Mouse (Mus musculus): ENCODE data around the gene Angel2. TPM values are rescaled to one million over a fixed set of nuclear protein-coding genes. Genes with fewer than 3 reads are reported as not detected.

The Angel2 gene
- polyA plus RNA-seq, 1 experiment from 2014 or later: 66.7 TPM

DNA sequence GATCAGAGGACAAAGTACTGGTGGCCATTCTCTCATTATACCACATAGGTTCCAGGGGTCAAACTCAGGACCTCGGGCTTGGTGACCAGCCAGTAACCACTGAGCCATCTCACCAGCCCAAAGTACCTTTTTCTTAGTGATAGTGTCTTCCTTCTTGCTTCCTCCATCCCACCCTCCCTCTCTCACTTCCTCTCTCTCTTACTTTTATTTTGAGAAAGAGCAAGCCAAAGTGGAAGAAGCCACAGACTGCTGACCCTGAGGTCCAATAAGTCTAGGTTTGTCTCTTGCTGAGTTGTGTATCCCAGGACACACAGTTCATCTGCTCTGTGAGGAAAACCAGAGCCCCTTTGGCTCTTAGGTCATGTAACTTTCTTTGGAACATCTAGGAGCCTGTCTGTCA is 55.6 kb downstream of the Angel2 start:
- Histone ChIP-seq H3K4me1 (ENCODE audit: control insufficient read depth, insufficient read depth, low read length) (peaks cover 7% of the 10 kb centered on the region; the same call in 1 of the 2 replicates), H3K9me3 (ENCODE audit: control insufficient read depth, low read length) (no peaks in the 10 kb centered on the region), H3K27ac (ENCODE audit: low read depth, low read length) (no peak overlapping the region), H3K4me2 (ENCODE audit: low read depth) (no peak overlapping the region), H3K27me3 (ENCODE audit: control insufficient read depth, insufficient read depth, low read length) (no peaks in the 10 kb centered on the region), H3K4me3 (ENCODE audit: low read depth, low read length) (no peak overlapping the region), H3K9ac (ENCODE audit: low read length) (no peak overlapping the region), H3K36me3 (ENCODE audit: control insufficient read depth, insufficient read depth, low read length) (no peaks in the 10 kb centered on the region)
- no peak for ATAC-seq (ENCODE audit: insufficient read depth, low FRiP score, low TSS enrichment)
- DNase-seq (ENCODE audit: low spot score): no peak
- WGBS: 95% methylated on average over 1 of the region's 1 CpGs

DNA sequence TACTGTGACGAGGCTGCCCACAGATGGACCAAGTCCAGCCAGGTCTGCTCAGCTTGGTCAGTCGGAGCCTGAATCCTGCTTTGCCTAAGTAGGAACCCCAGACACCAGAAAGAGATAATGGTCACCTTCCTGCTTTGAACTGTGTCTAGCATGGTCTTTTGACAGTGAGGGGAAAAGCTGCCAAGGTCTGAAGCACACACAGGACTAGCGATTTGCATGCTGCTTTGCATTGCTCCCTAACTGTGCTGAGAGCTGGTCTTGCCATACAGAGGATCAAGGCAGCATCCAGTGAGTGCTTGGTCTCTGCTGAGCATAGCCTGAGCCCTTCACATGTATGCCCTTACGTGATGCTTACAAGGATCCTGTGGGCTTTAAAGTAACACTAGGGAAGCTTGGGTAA is 56.5 kb downstream of the Angel2 start:
- Histone ChIP-seq H3K27ac (ENCODE audit: low read depth, low read length) (no peak overlapping the region), H3K9me3 (ENCODE audit: control insufficient read depth, low read length) (no peaks in the 10 kb centered on the region), H3K4me3 (ENCODE audit: low read depth, low read length) (no peak overlapping the region), H3K27me3 (ENCODE audit: control insufficient read depth, insufficient read depth, low read length) (no peaks in the 10 kb centered on the region), H3K9ac (ENCODE audit: low read length) (no peak overlapping the region), H3K4me1 (ENCODE audit: control insufficient read depth, insufficient read depth, low read length) (peaks cover 7% of the 10 kb centered on the region; the same call in 1 of the 2 replicates), H3K4me2 (ENCODE audit: low read depth) (no peak overlapping the region), H3K36me3 (ENCODE audit: control insufficient read depth, insufficient read depth, low read length) (no peaks in the 10 kb centered on the region)
- DNase-seq (ENCODE audit: low spot score) (no peak), ATAC-seq (ENCODE audit: insufficient read depth, low FRiP score, low TSS enrichment) (no peak)
- 80% methylated on average over 4 of the region's 4 CpGs for WGBS

DNA sequence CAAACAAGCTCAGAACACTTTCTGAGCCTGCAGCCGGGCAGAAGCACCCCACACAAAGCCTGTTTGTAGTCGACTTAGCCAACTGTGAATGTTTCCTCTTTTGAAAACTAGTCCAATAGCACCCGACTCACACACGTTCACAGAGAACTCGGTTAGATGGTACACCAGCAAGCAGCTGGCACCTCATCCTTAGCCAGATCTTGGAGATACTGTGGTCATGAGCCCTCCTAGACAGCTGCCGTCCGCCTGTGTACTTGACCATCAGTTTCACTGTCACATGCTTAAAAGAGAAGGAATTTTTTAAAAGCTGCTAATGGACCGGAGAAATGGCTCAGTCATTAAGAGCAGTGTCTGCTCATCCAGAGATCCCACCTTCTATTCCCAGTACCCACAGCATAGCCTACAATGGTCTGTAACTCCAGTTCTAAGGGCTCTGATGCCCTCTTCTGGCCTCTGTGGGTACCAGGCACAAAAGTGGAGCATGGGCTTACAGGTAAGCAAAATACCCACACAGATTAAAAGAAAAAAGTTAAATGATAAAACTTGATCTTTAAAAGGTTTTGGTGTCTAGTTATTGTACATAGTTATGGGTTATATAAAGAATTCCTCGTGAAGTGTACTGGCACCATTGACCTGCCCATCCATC is 64.6 kb downstream of the Angel2 start:
- H3K4me2 ChIP-seq (ENCODE audit: low read depth): no peak overlapping the region
- H3K27me3 ChIP-seq (ENCODE audit: control insufficient read depth, insufficient read depth, low read length): no peaks in the 10 kb centered on the region
- H3K27ac ChIP-seq (ENCODE audit: low read depth, low read length): no peak overlapping the region
- H3K9me3 ChIP-seq (ENCODE audit: control insufficient read depth, low read length): no peaks in the 10 kb centered on the region
- no peak overlapping the region for H3K4me3 ChIP-seq (ENCODE audit: low read depth, low read length)
- H3K4me1 ChIP-seq (ENCODE audit: control insufficient read depth, insufficient read depth, low read length): no peaks in the 10 kb centered on the region
- WGBS: 86% methylated on average over 9 of the region's 9 CpGs
- DNase-seq (ENCODE audit: low spot score) (no peak), ATAC-seq (ENCODE audit: insufficient read depth, low FRiP score, low TSS enrichment) (no peak)
- no peak overlapping the region for H3K9ac ChIP-seq (ENCODE audit: low read length)
- no peaks in the 10 kb centered on the region for H3K36me3 ChIP-seq (ENCODE audit: control insufficient read depth, insufficient read depth, low read length)

DNA sequence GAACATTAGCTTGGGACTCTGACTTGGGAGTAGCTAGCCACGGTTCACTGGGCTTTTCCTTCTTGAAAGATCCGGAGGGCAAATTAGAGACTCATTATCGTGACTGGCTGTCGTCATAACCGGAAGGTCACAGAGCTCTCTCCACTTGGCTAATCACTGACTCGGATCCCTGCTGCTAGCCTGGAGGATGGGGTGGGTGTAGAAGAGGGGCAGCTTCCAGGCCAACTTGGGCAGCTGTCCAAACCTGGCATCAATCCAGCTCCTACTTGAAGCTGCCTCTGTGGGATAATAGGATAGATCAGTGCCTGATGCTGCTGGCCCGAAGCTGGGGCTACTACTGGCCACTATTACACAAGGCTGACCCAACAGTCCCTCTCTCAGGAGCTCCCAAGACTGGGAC is 70.6 kb downstream of the Angel2 start:
- H3K4me1 ChIP-seq (ENCODE audit: control insufficient read depth, insufficient read depth, low read length): no peaks in the 10 kb centered on the region
- no peak overlapping the region for H3K27ac ChIP-seq (ENCODE audit: low read depth, low read length)
- no peak overlapping the region for H3K9ac ChIP-seq (ENCODE audit: low read length)
- DNase-seq (ENCODE audit: low spot score): no peak
- H3K4me3 ChIP-seq (ENCODE audit: low read depth, low read length): no peak overlapping the region
- no peaks in the 10 kb centered on the region for H3K36me3 ChIP-seq (ENCODE audit: control insufficient read depth, insufficient read depth, low read length)
- no peaks in the 10 kb centered on the region for H3K9me3 ChIP-seq (ENCODE audit: control insufficient read depth, low read length)
- WGBS: 69% methylated on average over 7 of the region's 7 CpGs
- H3K27me3 ChIP-seq (ENCODE audit: control insufficient read depth, insufficient read depth, low read length): no peaks in the 10 kb centered on the region
- no peak for ATAC-seq (ENCODE audit: insufficient read depth, low FRiP score, low TSS enrichment)
- H3K4me2 ChIP-seq (ENCODE audit: low read depth): no peak overlapping the region

DNA sequence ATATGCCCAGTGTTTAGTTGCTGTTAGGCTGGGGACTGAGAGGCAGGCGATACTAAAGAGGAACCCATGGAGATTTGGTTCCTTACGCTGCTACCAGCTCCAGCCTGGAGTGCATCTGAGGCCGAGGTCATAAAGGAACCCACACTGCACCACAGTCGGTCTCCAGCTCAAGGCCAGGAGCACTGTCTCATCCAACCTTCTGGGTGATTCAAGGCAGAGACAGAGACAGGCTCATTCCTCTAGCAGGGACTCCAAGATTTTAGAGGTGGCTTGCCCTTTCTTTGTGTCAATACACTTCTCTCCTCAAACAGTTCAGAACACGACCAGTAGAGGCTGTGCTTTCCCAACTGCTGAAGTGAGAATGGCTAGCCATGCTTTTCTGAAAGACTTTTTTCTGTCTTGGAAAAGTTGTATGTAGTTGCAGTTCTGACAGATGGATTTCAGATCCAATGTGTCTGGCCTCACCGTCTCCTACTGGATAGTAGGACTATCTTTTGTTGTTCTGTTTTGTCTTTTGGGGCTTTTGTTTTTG is 71.5 kb downstream of the Angel2 start:
- ATAC-seq (ENCODE audit: insufficient read depth, low FRiP score, low TSS enrichment) (no peak), DNase-seq (ENCODE audit: low spot score) (no peak)
- Histone ChIP-seq H3K9me3 (ENCODE audit: control insufficient read depth, low read length) (no peaks in the 10 kb centered on the region), H3K36me3 (ENCODE audit: control insufficient read depth, insufficient read depth, low read length) (no peaks in the 10 kb centered on the region), H3K9ac (ENCODE audit: low read length) (no peak overlapping the region), H3K4me1 (ENCODE audit: control insufficient read depth, insufficient read depth, low read length) (no peaks in the 10 kb centered on the region), H3K27me3 (ENCODE audit: control insufficient read depth, insufficient read depth, low read length) (no peaks in the 10 kb centered on the region), H3K27ac (ENCODE audit: low read depth, low read length) (no peak overlapping the region), H3K4me3 (ENCODE audit: low read depth, low read length) (no peak overlapping the region), H3K4me2 (ENCODE audit: low read depth) (no peak overlapping the region)
- 72% methylated on average over 6 of the region's 6 CpGs for WGBS

Other genes with a start within 250 kb of the Angel2 start
- 21.5 and 22.5 TPM in 2 replicates for gene Rps6kc1, start 13.3 kb upstream of the Angel2 start, polyA plus RNA-seq (2014; fragmentation: Nextera tagmentation; extraction: Ambion mirVana)
- gene Vash2, start 54.2 kb downstream of the Angel2 start, polyA plus RNA-seq (2014; fragmentation: Nextera tagmentation; extraction: Ambion mirVana): 78.6 and 79.3 TPM in 2 replicates
- 10.7 and 11.2 TPM in 2 replicates for gene Flvcr1, start 101.0 kb downstream of the Angel2 start, polyA plus RNA-seq (2014; fragmentation: Nextera tagmentation; extraction: Ambion mirVana)
- not detected in 2 replicates for gene Spata45, start 111.5 kb downstream of the Angel2 start, polyA plus RNA-seq (2014; fragmentation: Nextera tagmentation; extraction: Ambion mirVana)
- 9.4 and 13.3 TPM in 2 replicates for gene Tatdn3, start 137.8 kb downstream of the Angel2 start, polyA plus RNA-seq (2014; fragmentation: Nextera tagmentation; extraction: Ambion mirVana)
- 19.7 and 22.9 TPM in 2 replicates for gene Nsl1, start 137.9 kb downstream of the Angel2 start, polyA plus RNA-seq (2014; fragmentation: Nextera tagmentation; extraction: Ambion mirVana)
- 4.7 and 4.8 TPM in 2 replicates for gene Batf3, start 172.7 kb downstream of the Angel2 start, polyA plus RNA-seq (2014; fragmentation: Nextera tagmentation; extraction: Ambion mirVana)
- gene Fam71a, start 239.7 kb downstream of the Angel2 start, polyA plus RNA-seq (2014; fragmentation: Nextera tagmentation; extraction: Ambion mirVana): not detected in 2 replicates

Measured in neural tube, embryonic 11.5 days (tissue).